Mouse (Mus musculus) WW6 (cell line): ENCODE data around the gene Pbx1.

Experiments
- DNase-seq: peaks from one replicate; pipeline ENCODE4 v3.0.0-alpha.2; 2013; ENCODE audit warnings: low read depth, low spot score

Pbx1 gene

DNA sequence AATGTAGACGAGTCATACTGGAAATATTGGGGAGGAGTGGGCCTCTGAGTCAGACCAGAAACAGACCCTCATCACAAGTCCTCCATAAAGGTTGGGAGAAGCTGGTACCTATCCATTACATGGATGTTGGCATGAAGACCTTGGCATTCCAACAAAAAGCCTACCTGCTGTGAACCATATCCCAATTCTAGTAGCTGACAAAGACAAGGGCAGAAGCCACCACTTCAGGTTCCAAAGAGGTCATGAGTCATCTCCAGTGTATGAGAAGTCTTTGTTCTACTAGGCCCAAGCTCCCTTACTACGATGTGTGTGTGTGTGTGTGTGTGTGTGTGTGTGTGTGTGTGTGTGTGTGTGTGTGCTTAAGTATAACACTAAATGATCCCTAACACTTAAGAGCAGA, 160.0 kb downstream of the Pbx1 start:
- DNase-seq = no peak

- DNase-seq = no peak
Observed at GRCm38 (mm10) chr1:168271207-168271606, 160.9 kb downstream of the Pbx1 start.

GRCm38 (mm10) chr1:168268751-168269623, 163.1 kb downstream of the Pbx1 start:
- no peak for DNase-seq

DNA sequence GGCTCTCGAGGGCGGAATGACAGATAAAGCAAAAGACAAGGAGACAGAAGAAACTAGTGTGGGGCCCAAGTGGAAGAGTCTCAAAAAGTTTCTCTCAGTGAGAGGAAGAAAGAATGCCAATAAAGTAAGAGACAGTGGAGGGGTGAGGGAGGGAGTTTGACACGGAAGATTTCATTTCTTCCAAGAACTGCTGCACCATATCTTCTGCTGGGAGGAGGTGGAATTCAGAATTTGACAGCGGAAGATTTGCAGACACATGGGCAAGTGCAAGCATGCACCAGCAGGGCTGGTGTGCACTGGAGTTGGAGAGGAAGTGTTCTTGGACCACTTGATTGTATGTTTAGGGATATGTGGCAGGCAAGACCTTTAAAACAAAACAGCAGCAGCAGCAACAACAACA, 163.8 kb downstream of the Pbx1 start:
- DNase-seq = no peak

GRCm38 (mm10) chr1:168265594-168266390, 166.3 kb downstream of the Pbx1 start:
- DNase-seq = no peak

- no peak for DNase-seq
Observed at GRCm38 (mm10) chr1:168265090-168265489, 167.0 kb downstream of the Pbx1 start.

- DNase-seq = no peak
Observed at GRCm38 (mm10) chr1:168260391-168260790, 171.7 kb downstream of the Pbx1 start.

DNA sequence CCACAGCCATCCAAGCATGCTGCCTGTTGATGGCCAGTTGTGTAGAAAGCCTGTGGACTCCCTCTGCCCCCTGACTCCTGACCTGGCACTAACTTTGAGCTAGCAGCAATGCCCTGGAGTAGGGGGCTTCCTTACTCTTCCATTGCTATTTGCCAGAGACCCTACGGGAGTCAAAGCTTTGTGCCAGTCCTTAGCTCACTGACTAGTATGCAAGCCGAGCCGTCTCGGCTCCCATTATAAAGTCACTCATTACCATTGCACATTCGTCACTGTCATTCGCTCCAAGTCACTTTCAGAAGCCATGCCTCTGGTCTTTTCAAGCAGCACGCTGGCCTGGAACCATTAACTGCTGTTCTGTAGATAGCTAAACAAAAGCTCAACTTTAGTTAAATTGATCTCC, 173.2 kb downstream of the Pbx1 start:
- no peak for DNase-seq

DNA sequence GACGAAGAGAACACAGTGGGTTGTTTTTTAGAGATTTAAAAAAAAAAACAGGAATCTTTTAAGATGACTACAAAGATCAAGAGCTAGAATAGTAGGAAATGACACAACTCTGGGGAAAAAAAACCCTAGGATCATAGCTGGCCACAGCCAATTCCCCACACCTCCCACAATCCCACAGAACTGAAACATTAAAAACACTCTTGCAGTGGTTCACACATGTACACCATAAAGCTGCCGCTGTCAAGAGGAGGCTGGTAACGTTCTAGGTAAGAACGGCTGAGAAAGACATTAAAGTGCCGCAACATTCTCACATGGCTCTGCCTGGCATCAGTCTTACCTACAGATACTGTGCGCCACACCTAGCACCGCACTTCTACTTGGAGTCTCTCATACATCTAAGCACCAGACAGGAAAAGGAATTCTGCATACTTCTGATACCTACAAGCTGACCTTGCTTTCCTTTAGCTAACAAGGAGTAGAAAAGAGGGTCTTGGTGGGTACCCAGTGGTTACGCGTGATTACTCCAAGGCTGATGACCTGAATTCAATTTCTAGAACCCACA, 176.6 kb downstream of the Pbx1 start:
- no peak for DNase-seq

DNA sequence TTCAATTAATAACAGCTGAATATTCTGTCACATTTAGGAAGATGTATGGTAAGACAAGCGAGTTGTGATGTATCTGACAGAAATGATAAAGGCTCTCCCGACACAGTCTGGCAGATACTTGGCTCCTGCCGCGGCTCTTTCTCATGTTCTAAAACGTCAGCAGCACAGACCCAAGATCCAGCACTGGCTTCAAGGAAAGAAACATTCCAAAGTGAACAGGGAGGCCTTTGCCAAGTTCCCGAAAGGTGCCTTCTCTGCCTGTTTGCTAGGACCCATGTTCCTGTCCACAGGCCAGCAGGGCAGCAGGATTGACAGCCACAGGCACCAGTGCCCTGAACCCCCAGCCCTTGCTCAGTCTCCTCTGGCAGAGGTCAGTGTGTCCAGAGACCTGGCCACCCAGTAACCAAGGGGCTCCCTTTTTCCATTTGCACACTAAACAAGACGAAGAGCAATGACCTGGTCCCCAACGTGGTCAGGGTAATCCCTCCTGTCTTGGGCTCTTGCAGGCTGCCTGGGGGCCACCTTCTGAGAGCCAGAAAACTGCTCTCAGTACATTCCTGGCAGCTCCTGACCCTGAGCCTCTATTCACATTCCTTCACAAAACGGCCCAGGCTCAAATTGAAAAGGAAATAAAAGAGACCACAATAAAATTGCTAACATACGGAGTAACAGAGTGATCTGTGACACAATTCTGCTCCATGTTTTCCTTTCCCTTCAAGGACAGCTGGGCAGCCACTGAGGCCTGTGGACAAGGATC, 184.9 kb downstream of the Pbx1 start:
- no peak for DNase-seq

- no peak for DNase-seq
Observed at GRCm38 (mm10) chr1:168245539-168245938, 186.5 kb downstream of the Pbx1 start.

- DNase-seq = no peak
Observed at GRCm38 (mm10) chr1:168243759-168244158, 188.3 kb downstream of the Pbx1 start.

DNA sequence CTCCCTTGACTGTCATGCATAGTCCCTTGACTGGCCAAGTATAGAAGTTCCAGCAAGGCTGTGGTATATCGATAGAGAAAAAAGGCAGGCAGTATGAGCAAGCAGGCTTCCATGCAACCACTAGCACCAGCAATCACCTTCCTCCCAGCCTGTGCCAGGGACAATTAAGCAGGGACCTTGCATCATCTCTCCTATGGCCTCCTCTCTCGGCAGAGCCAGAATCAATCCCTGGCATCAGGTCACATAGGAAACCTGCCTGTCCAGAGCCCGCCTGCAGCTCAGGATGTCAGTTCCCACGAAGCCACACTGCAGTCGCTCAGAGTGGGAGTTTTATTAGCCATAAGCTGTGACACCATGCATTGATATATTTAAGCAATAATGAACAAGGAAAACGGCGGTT, 189.0 kb downstream of the Pbx1 start:
- DNase-seq = no peak

- no peak for DNase-seq
Observed at GRCm38 (mm10) chr1:168241316-168241715, 190.8 kb downstream of the Pbx1 start.

DNA sequence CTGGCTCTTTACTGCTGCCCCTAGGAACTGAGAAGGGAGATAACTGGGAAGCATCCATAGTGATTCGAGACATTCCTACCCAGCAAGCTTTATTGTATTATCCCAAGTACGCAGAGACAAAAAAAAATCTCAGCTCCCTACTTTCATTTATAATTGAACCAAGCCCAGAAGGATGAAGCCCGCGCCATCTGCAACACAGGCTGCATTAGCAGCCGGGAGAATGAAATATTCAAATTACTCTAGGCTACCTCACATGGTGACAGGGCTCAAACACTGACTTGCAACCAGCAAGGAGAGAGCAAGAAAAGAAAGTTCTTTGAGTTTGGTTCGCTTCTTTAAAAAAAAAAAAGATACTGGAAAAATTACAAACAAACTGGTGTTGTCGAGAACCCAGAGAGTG, 191.2 kb downstream of the Pbx1 start:
- no peak for DNase-seq

GRCm38 (mm10) chr1:168240386-168240785, 191.7 kb downstream of the Pbx1 start:
- DNase-seq = no peak

GRCm38 (mm10) chr1:168236101-168236500, 196.0 kb downstream of the Pbx1 start:
- no peak for DNase-seq

- DNase-seq = no peak
Observed at GRCm38 (mm10) chr1:168234355-168234754, 197.7 kb downstream of the Pbx1 start.

DNA sequence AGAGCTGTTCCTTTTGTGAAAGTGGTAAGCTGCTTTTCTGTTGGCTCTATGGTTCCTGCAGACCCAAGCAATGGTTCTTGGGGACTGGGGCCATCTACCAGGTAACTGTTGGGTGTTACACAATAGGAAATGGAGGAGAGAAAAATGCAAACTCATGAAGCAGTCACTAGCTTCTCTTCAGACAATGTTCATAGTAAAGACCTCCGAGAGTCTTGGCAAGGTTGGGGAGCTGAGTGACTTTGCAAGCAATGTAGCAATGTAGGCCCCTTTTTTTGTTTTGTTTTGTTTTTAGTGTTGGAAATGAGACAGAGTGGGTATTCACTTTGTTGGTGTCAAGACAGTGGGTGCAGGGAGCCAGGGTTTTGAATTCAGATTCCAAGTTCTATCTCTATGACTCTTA, 198.9 kb downstream of the Pbx1 start:
- no peak for DNase-seq

GRCm38 (mm10) chr1:168231548-168232429, 200.3 kb downstream of the Pbx1 start:
- no peak for DNase-seq

- no peak for DNase-seq
Observed at GRCm38 (mm10) chr1:168230858-168231257, 201.2 kb downstream of the Pbx1 start.
